Comparison of ENCODE assay signal across 8 mouse cellular contexts in genomic region chr5:112277906-112278470, GRCm38 (mm10). TPM values are rescaled to one million over a fixed set of nuclear protein-coding genes. Genes with fewer than 3 reads are reported as not detected.
DNase-seq lines count a peak whose midpoint lies in the region; ATAC-seq and TF ChIP-seq lines count a peak whose summit lies in the region.

No protein-coding gene starts in this region.

- peak overlapping the region; percentile 85; the same call in 1 of the 2 replicates for H3K4me3 ChIP-seq in heart, embryonic 10.5 days
- H3K4me3 ChIP-seq in limb, embryonic 15.5 days, result peak overlapping the region; percentile 80
- no peak overlapping the region for H3K4me3 ChIP-seq in stomach, postnatal 0 days (ENCODE audit: low read depth, low read length)

- H3K27me3 ChIP-seq in heart, embryonic 10.5 days (ENCODE audit: insufficient read depth, poor library complexity, severe bottlenecking), result no peaks in the 10 kb centered on the region
- no peaks in the 10 kb centered on the region; the same call in 1 of the 2 replicates for H3K27me3 ChIP-seq in limb, embryonic 15.5 days
- no peaks in the 10 kb centered on the region for H3K27me3 ChIP-seq in stomach, postnatal 0 days (ENCODE audit: control insufficient read depth, insufficient read depth, low read length)

- H3K9ac ChIP-seq in limb, embryonic 15.5 days, result no peak overlapping the region
- no peak overlapping the region for H3K9ac ChIP-seq in stomach, postnatal 0 days (ENCODE audit: low read length)

- intact Hi-C loops in heart, postnatal 10 days (cut with DNase I), result loop anchor here (2.0 kb wide), 1 partner anchor 21 kb away; no protein-coding TSS in a partner anchor
- intact Hi-C loops in left cerebral cortex, postnatal 36 days (cut with DNase I), result loop anchor here (5.0 kb wide), 2 partner anchors 44 to 51 kb away; no protein-coding TSS in a partner anchor

- no peak for ATAC-seq in limb, embryonic 15.5 days (ENCODE audit: insufficient number of reproducible peaks, low FRiP score, low TSS enrichment, low read depth)
- no peak for ATAC-seq in stomach, postnatal 0 days (ENCODE audit: low FRiP score, low TSS enrichment)

- no peaks in the 10 kb centered on the region for H3K9me3 ChIP-seq in heart, embryonic 10.5 days
- H3K9me3 ChIP-seq in limb, embryonic 15.5 days, result no peaks in the 10 kb centered on the region
- no peaks in the 10 kb centered on the region for H3K9me3 ChIP-seq in stomach, postnatal 0 days (ENCODE audit: control insufficient read depth, low read length)

- H3K27ac ChIP-seq in heart, embryonic 10.5 days, result no peak overlapping the region
- no peak overlapping the region for H3K27ac ChIP-seq in limb, embryonic 15.5 days
- no peak overlapping the region for H3K27ac ChIP-seq in stomach, postnatal 0 days (replicated peaks)

- H3K4me1 ChIP-seq in heart, embryonic 10.5 days, result peaks cover 63% of the 10 kb centered on the region
- peaks cover 66% of the 10 kb centered on the region for H3K4me1 ChIP-seq in limb, embryonic 15.5 days
- no peaks in the 10 kb centered on the region; the same call in 1 of the 2 replicates for H3K4me1 ChIP-seq in stomach, postnatal 0 days (replicated peaks; ENCODE audit: control insufficient read depth, insufficient read depth)

- TF ChIP-seq CTCF in stomach, postnatal 0 days (IDR thresholded peaks at IDR 0.05; ENCODE audit: low read depth), result no peak

- 92% methylated on average over 11 of the region's 11 CpGs for WGBS in heart, embryonic 10.5 days
- WGBS in limb, embryonic 15.5 days, result 87% methylated on average over 11 of the region's 11 CpGs
- WGBS in stomach, postnatal 0 days, result 80% methylated on average over 11 of the region's 11 CpGs

- peak overlapping the region; percentile 84; the same call in 1 of the 2 replicates for H3K4me2 ChIP-seq in limb, embryonic 15.5 days
- peak overlapping the region; percentile 15; the same call in 1 of the 2 replicates for H3K4me2 ChIP-seq in stomach, postnatal 0 days (replicated peaks; ENCODE audit: low read depth)

- DNase-seq in heart, embryonic 10.5 days (ENCODE audit: low spot score), result no peak
- DNase-seq in heart, postnatal 10 days, result no peak
- DNase-seq in thymus, postnatal 4 days, result peak; percentile 33
- no peak for DNase-seq in thymus, adult 18-20 months
- DNase-seq in stomach, postnatal 0 days (ENCODE audit: low spot score), result no peak
- no peak for DNase-seq in B cell, adult 2 months
- DNase-seq in left cerebral cortex, postnatal 36 days (ENCODE audit: low spot score in 2 of 2), result no peak

- TF ChIP-seq EP300 in stomach, postnatal 0 days (optimal IDR thresholded peaks at IDR 0.05), result no peak

- no peaks in the 10 kb centered on the region for H3K36me3 ChIP-seq in heart, embryonic 10.5 days
- no peaks in the 10 kb centered on the region for H3K36me3 ChIP-seq in limb, embryonic 15.5 days
- no peaks in the 10 kb centered on the region for H3K36me3 ChIP-seq in stomach, postnatal 0 days (ENCODE audit: control insufficient read depth, insufficient read depth, low read length)

RNA-seq across cellular contexts. Expression of gene Tpst2, which starts 1.5 kb away (rescaled TPM):
- polyA plus RNA-seq in heart, embryonic 10.5 days (2016; fragmentation: Nextera tagmentation; extraction: Ambion mirVana), result 34.1 and 41.2 TPM in 2 replicates
- 10 to 100 TPM; 48.3 to 61.0 TPM for total RNA-seq in heart, postnatal 10 days (2021)
- 51.2 and 54.7 TPM in 2 replicates for polyA plus RNA-seq in limb, embryonic 15.5 days (2015; fragmentation: Nextera tagmentation; extraction: Ambion mirVana)
- 29.2 and 30.2 TPM in 2 replicates for polyA plus RNA-seq in stomach, postnatal 0 days (2015; fragmentation: Nextera tagmentation; extraction: Ambion mirVana)
- total RNA-seq in left cerebral cortex, postnatal 36 days (2021), result 10 to 100 TPM; 32.1 to 46.3 TPM

RNA-seq across cellular contexts. Expression of gene Crybb1, which starts 22.4 kb away (rescaled TPM):
- polyA plus RNA-seq in heart, embryonic 10.5 days (2016; fragmentation: Nextera tagmentation; extraction: Ambion mirVana), result not detected in 2 replicates
- under 1 TPM; 0.35 to 0.81 TPM for total RNA-seq in heart, postnatal 10 days (2021)
- 2.6 and 3.6 TPM in 2 replicates for polyA plus RNA-seq in limb, embryonic 15.5 days (2015; fragmentation: Nextera tagmentation; extraction: Ambion mirVana)
- 1.7 and 2.0 TPM in 2 replicates for polyA plus RNA-seq in stomach, postnatal 0 days (2015; fragmentation: Nextera tagmentation; extraction: Ambion mirVana)
- 1 to 10 TPM; 7.1 to 10.0 TPM for total RNA-seq in left cerebral cortex, postnatal 36 days (2021)

RNA-seq across cellular contexts. Expression of gene Cryba4, which starts 25.7 kb away (rescaled TPM):
- 0.20 TPM in 1 of 2 replicates, not detected in the other for polyA plus RNA-seq in heart, embryonic 10.5 days (2016; fragmentation: Nextera tagmentation; extraction: Ambion mirVana)
- 1 to 10 TPM; 3.1 to 3.2 TPM for total RNA-seq in heart, postnatal 10 days (2021)
- 1.5 and 1.6 TPM in 2 replicates for polyA plus RNA-seq in limb, embryonic 15.5 days (2015; fragmentation: Nextera tagmentation; extraction: Ambion mirVana)
- 1.9 and 2.2 TPM in 2 replicates for polyA plus RNA-seq in stomach, postnatal 0 days (2015; fragmentation: Nextera tagmentation; extraction: Ambion mirVana)
- under 1 TPM; 0.59 to 0.95 TPM for total RNA-seq in left cerebral cortex, postnatal 36 days (2021)

RNA-seq across cellular contexts. Expression of gene Tfip11, which starts 48.2 kb away (rescaled TPM):
- polyA plus RNA-seq in heart, embryonic 10.5 days (2016; fragmentation: Nextera tagmentation; extraction: Ambion mirVana), result 26.4 and 26.9 TPM in 2 replicates
- total RNA-seq in heart, postnatal 10 days (2021), result 10 to 100 TPM; 19.2 to 22.0 TPM
- 28.3 and 28.7 TPM in 2 replicates for polyA plus RNA-seq in limb, embryonic 15.5 days (2015; fragmentation: Nextera tagmentation; extraction: Ambion mirVana)
- polyA plus RNA-seq in stomach, postnatal 0 days (2015; fragmentation: Nextera tagmentation; extraction: Ambion mirVana), result 12.4 and 12.9 TPM in 2 replicates
- 10 to 100 TPM; 44.4 to 46.8 TPM for total RNA-seq in left cerebral cortex, postnatal 36 days (2021)
